In the genomic region with DNA sequence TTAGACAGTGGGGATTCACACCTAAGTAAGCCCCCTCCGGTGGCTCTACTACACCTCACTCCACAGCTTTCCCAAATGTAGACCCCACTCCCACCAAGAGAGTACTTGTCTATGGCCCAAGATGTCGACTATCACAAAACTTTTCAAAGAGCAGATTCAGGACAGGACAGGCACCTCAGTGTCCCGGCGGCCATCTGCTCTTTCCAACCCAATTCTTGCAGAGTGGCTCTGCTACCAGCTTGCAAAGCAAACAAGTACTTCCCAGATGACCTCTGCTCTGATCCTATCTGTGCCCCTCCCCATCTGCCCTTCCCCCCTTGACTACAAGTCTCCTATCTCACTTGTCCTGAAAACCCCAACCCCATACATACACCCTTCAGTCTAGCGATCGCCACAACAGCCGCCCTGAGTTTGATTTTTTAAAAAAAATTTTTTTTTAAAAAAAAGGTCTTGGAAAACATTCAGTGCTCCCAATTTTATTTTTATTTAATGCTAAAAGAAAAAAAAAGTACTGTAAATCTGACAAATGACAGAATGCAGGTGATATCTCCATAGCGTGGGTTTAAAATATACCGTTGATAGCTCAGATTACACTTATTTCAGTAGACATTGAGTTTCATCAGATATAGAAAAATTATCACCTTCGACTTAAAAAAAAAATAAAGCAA, we compare ENCODE assay signal across 8 mouse cellular contexts. TPM values are rescaled to one million over a fixed set of nuclear protein-coding genes. Genes with fewer than 3 reads are reported as not detected.
A peak's percentile ranks its signal among the peaks of the same experiment; 100 is the strongest.
DNase-seq lines count a peak whose midpoint lies in the region; ATAC-seq and TF ChIP-seq lines count a peak whose summit lies in the region.

No protein-coding gene starts in this region.

- no peak for TF ChIP-seq POLR2A in cerebellum, adult 2 months (IDR thresholded peaks at IDR 0.05; ENCODE audit: borderline replicate concordance, insufficient read depth, low read length)
- TF ChIP-seq POLR2A in bone marrow, adult 2 months (IDR thresholded peaks at IDR 0.05; ENCODE audit: borderline replicate concordance, control insufficient read depth, low read depth, low read length), result no peak

- H3K27me3 ChIP-seq in cerebellum, adult 2 months (ENCODE audit: control insufficient read depth, insufficient read depth, low read length), result no peaks in the 10 kb centered on the region
- H3K27me3 ChIP-seq in heart, embryonic 13.5 days (replicated peaks), result no peaks in the 10 kb centered on the region
- H3K27me3 ChIP-seq in limb, embryonic 12.5 days, result no peaks in the 10 kb centered on the region
- H3K27me3 ChIP-seq in stomach, embryonic 14.5 days (ENCODE audit: control insufficient read depth, insufficient read depth, low read length), result no peaks in the 10 kb centered on the region

- H3K9me3 ChIP-seq in heart, embryonic 13.5 days, result no peaks in the 10 kb centered on the region
- H3K9me3 ChIP-seq in limb, embryonic 12.5 days, result no peaks in the 10 kb centered on the region
- no peaks in the 10 kb centered on the region for H3K9me3 ChIP-seq in stomach, embryonic 14.5 days (ENCODE audit: control insufficient read depth, low read depth, low read length)

- no peak overlapping the region; the same call in 1 of the 2 replicates for H3K27ac ChIP-seq in cerebellum, adult 2 months (ENCODE audit: insufficient read depth, low read length)
- peak overlapping the region; percentile 2 for H3K27ac ChIP-seq in bone marrow, adult 2 months (ENCODE audit: control insufficient read depth, insufficient read depth, low read depth, low read length, poor library complexity)
- peak overlapping the region; percentile 100 for H3K27ac ChIP-seq in heart, embryonic 13.5 days (replicated peaks)
- no peak overlapping the region for H3K27ac ChIP-seq in limb, embryonic 12.5 days
- peak overlapping the region; percentile 39; the same call in 1 of the 2 replicates for H3K27ac ChIP-seq in stomach, embryonic 14.5 days (ENCODE audit: low read length)

- H3K9ac ChIP-seq in heart, embryonic 13.5 days, result peak overlapping the region; percentile 100
- 0 out of 2 replicates have a peak overlapping the region, but pooled peaks have one; percentile 19 for H3K9ac ChIP-seq in limb, embryonic 12.5 days (replicated peaks)
- peak overlapping the region; percentile 100; the same call in 1 of the 2 replicates for H3K9ac ChIP-seq in stomach, embryonic 14.5 days (replicated peaks; ENCODE audit: low read depth, low read length)

- no peak for TF ChIP-seq CTCF in cerebellum, adult 2 months (IDR thresholded peaks at IDR 0.05; ENCODE audit: borderline replicate concordance, insufficient read depth, low read depth, low read length)
- no peak for TF ChIP-seq CTCF in bone marrow, adult 2 months (IDR thresholded peaks at IDR 0.05; ENCODE audit: control insufficient read depth, insufficient read depth, low read length)

- intact Hi-C loops in gastrocnemius, postnatal 14 days (cut with DNase I; ENCODE audit: low total_unique reads), result no loop called here
- intact Hi-C loops in left cerebral cortex, postnatal 36 days (cut with DNase I), result no loop called here

- H3K36me3 ChIP-seq in heart, embryonic 13.5 days, result peaks cover 55% of the 10 kb centered on the region
- H3K36me3 ChIP-seq in limb, embryonic 12.5 days, result peaks cover 45% of the 10 kb centered on the region
- H3K36me3 ChIP-seq in stomach, embryonic 14.5 days (ENCODE audit: control insufficient read depth, insufficient read depth, low read length), result peaks cover 31% of the 10 kb centered on the region

- WGBS in cerebellum, adult 2 months, result 13% methylated on average over 10 of the region's 10 CpGs
- 12% methylated on average over 10 of the region's 10 CpGs for WGBS in bone marrow, adult 2 months
- WGBS in heart, embryonic 13.5 days, result 16% methylated on average over 10 of the region's 10 CpGs
- WGBS in limb, embryonic 12.5 days, result 64% methylated on average over 10 of the region's 10 CpGs
- WGBS in stomach, embryonic 14.5 days, result 26% methylated on average over 10 of the region's 10 CpGs

- DNase-seq in cerebellum, adult 2 months, result peak; percentile 45 to 48
- no peak for DNase-seq in gastrocnemius, postnatal 14 days
- no peak for DNase-seq in left cerebral cortex, postnatal 36 days (ENCODE audit: low spot score in 2 of 2)

- H3K4me3 ChIP-seq in cerebellum, adult 2 months (replicated peaks; ENCODE audit: insufficient read depth, low read depth, low read length), result peak overlapping the region; percentile 51
- peak overlapping the region; percentile 8 for H3K4me3 ChIP-seq in bone marrow, adult 2 months (replicated peaks; ENCODE audit: control insufficient read depth, low read depth, low read length)
- peak overlapping the region; percentile 79 for H3K4me3 ChIP-seq in heart, embryonic 13.5 days
- peak overlapping the region; percentile 91 for H3K4me3 ChIP-seq in limb, embryonic 12.5 days (replicated peaks)
- H3K4me3 ChIP-seq in stomach, embryonic 14.5 days (ENCODE audit: low read depth, low read length), result peak overlapping the region; percentile 100

- peaks cover 22% of the 10 kb centered on the region for H3K4me1 ChIP-seq in cerebellum, adult 2 months (ENCODE audit: control insufficient read depth, insufficient read depth, low read length)
- peaks cover 9% of the 10 kb centered on the region for H3K4me1 ChIP-seq in bone marrow, adult 2 months (ENCODE audit: control insufficient read depth, insufficient read depth, low read length)
- H3K4me1 ChIP-seq in heart, embryonic 13.5 days, result peaks cover 56% of the 10 kb centered on the region
- H3K4me1 ChIP-seq in limb, embryonic 12.5 days (replicated peaks), result peaks cover 74% of the 10 kb centered on the region
- peaks cover 26% of the 10 kb centered on the region; the same call in 1 of the 2 replicates for H3K4me1 ChIP-seq in stomach, embryonic 14.5 days (ENCODE audit: control insufficient read depth, insufficient read depth, low read length)

- H3K4me2 ChIP-seq in heart, embryonic 13.5 days, result peak overlapping the region; percentile 99
- H3K4me2 ChIP-seq in limb, embryonic 12.5 days, result peak overlapping the region; percentile 100
- H3K4me2 ChIP-seq in stomach, embryonic 14.5 days (replicated peaks; ENCODE audit: low read depth, low read length), result peak overlapping the region; percentile 98

- ATAC-seq in cerebellum, adult (ENCODE audit: insufficient number of reproducible peaks, low FRiP score, low TSS enrichment), result no peak
- no peak for ATAC-seq in heart, embryonic 13.5 days (ENCODE audit: extremely low read depth, insufficient number of reproducible peaks, low FRiP score, low TSS enrichment)
- ATAC-seq in limb, embryonic 12.5 days (ENCODE audit: insufficient number of reproducible peaks, insufficient read depth, low FRiP score, low TSS enrichment, low read depth), result no peak
- no peak for ATAC-seq in stomach, embryonic 14.5 days (ENCODE audit: insufficient number of reproducible peaks, insufficient read depth, low FRiP score, low read depth)

RNA-seq across cellular contexts. Expression of gene Irf2bp2, which starts 5.8 kb away (rescaled TPM):
- 42.0 and 42.4 TPM in 2 replicates for polyA plus RNA-seq in cerebellum, adult 2 months (2012; rRNA removed)
- 21.3 and 35.8 TPM in 2 replicates for polyA plus RNA-seq in bone marrow, adult 2 months (2011; ENCODE audit: insufficient read depth, insufficient read length, low replicate concordance, missing spikeins)
- polyA plus RNA-seq in heart, embryonic 13.5 days (2015; fragmentation: Nextera tagmentation; extraction: Ambion mirVana), result 6.5 and 7.5 TPM in 2 replicates
- 9.3 and 11.0 TPM in 2 replicates for polyA plus RNA-seq in limb, embryonic 12.5 days (2016; fragmentation: Nextera tagmentation; extraction: Ambion mirVana)
- 9.7 and 10.0 TPM in 2 replicates for polyA plus RNA-seq in stomach, embryonic 14.5 days (2014; fragmentation: Nextera tagmentation; extraction: Ambion mirVana)
- total RNA-seq in gastrocnemius, postnatal 14 days (2021), result 10 to 100 TPM; 38.7 to 45.5 TPM
- 10 to 100 TPM; 54.3 to 63.3 TPM for total RNA-seq in left cerebral cortex, postnatal 36 days (2021)

Comparison
In these comparisons a context has a peak if more than half of its experiments do, and no peak if none do; other contexts are left out.
1. DNase-seq: peak in cerebellum, adult 2 months (2 of 2); none in gastrocnemius, postnatal 14 days (single experiment) and left cerebral cortex, postnatal 36 days (0 of 2).
2. H3K27ac ChIP-seq: peak in bone marrow, adult 2 months (single experiment), heart, embryonic 13.5 days (single experiment) and stomach, embryonic 14.5 days (single experiment); none in cerebellum, adult 2 months (single experiment) and limb, embryonic 12.5 days (single experiment).
3. H3K4me3 ChIP-seq: peak in every context shown above with its lines; median percentile 100 in stomach, embryonic 14.5 days; 91 in limb, embryonic 12.5 days; 79 in heart, embryonic 13.5 days; 51 in cerebellum, adult 2 months; 8 in bone marrow, adult 2 months.
4. H3K9ac ChIP-seq: peak in every context shown above with its lines; median percentile 100 in heart, embryonic 13.5 days; 100 in stomach, embryonic 14.5 days; 19 in limb, embryonic 12.5 days.
5. Peak in every context shown above with its lines, with median percentiles within 50 percentile points of each other: H3K4me2 ChIP-seq.